Mouse (Mus musculus): ENCODE data around the gene 9230110F15Rik. TPM values are rescaled to one million over a fixed set of nuclear protein-coding genes. Genes with fewer than 3 reads are reported as not detected.

The 9230110F15Rik gene
- not detected in 2 replicates for polyA plus RNA-seq (2012)

GRCm38 (mm10) chr9:35844050-35844449, at the start of gene 9230110F15Rik:
Gene 9230110F15Rik, minus strand, starts transcription at chr9:35844150.

GRCm38 (mm10) chr9:35790001-35790400, 53.9 kb downstream of the 9230110F15Rik start, which contains the start of the genes Gm27235 and D730048I06Rik:
Gene Gm27235, minus strand, starts transcription at chr9:35790101.
Gene D730048I06Rik, minus strand, starts transcription at chr9:35790112.

Other genes with a start within 250 kb of the 9230110F15Rik start
- not detected in 2 replicates for gene Pate4, start 232.2 kb downstream of the 9230110F15Rik start, polyA plus RNA-seq (2012)
- not detected in 2 replicates for gene Pate3, start 195.9 kb downstream of the 9230110F15Rik start, polyA plus RNA-seq (2012)
- not detected in 2 replicates for gene Pate1, start 156.8 kb downstream of the 9230110F15Rik start, polyA plus RNA-seq (2012)
- gene Gm17677, start 103.1 kb downstream of the 9230110F15Rik start, polyA plus RNA-seq (2012) = not detected in 2 replicates
- not detected in 2 replicates for gene Gm17727, start 66.0 kb downstream of the 9230110F15Rik start, polyA plus RNA-seq (2012)
- gene Gm27235, start 54.0 kb downstream of the 9230110F15Rik start, polyA plus RNA-seq (2012) = not detected in 2 replicates
- gene D730048I06Rik, start 54.0 kb downstream of the 9230110F15Rik start, polyA plus RNA-seq (2012) = not detected in 2 replicates
- not detected in 2 replicates for gene 9230113P08Rik, start 64.3 kb upstream of the 9230110F15Rik start, polyA plus RNA-seq (2012)